Mouse (Mus musculus): ENCODE data around the gene Rab6b.

DNA sequence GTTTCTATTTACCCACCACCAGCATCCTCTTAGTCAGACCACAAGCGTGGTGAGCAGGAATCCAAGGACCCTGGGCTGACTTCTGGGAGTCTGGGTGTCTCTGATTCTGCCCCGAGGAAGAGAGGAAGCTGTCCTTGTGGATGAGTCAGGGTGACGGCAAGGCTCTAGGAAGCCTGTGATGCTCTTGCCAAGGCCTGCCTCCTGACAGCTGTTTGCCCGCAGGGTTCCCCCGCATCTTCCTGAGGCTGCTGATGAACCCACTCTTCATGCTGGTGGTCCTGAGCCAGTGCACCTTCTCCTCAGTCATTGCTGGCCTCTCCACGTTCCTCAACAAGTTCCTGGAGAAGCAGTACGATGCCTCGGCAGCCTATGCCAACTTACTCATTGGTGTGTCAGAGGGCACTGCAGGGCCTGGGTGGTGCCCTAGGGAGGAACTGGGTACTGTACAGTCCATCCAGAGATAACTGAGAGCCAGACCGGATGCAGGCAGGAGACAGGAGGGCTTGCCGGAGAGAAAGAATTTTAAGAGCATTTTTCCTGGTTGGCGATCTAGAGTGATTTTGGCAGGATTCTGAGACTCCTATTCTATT, 38.6 kb upstream of the Rab6b start:
- TF ChIP-seq GATA1 (IDR thresholded peaks at IDR 0.05; ENCODE audit: borderline replicate concordance, low read length) (no peak), FLI1 (IDR thresholded peaks at IDR 0.05; ENCODE audit: low read length) (no peak)
